Mouse (Mus musculus) E14TG2a.4 (cell line): ENCODE data around the gene Cpne5.
A peak's percentile ranks its signal among the peaks of the same experiment; 100 is the strongest.

Source experiments
- H3K27me3 ChIP-seq: 2 replicates; pipeline ENCODE4 v1.6.1; 2014; ENCODE audit warnings: low read length, control low read depth; ENCODE audit not compliant: insufficient read depth
- H3K36me3 ChIP-seq: 2 replicates; pipeline ENCODE4 v1.6.1; 2014; ENCODE audit warnings: low read length, control low read depth; ENCODE audit not compliant: insufficient read depth
- H3K4me1 ChIP-seq: replicated peaks from 2 replicates; pipeline ENCODE4 v1.6.1; 2014; ENCODE audit warnings: low read depth, low read length, control low read depth
- H3K4me3 ChIP-seq: replicated peaks from 2 replicates; pipeline ENCODE4 v1.5.1; 2014; ENCODE audit warnings: mild to moderate bottlenecking, low read length
- H3K9me3 ChIP-seq: 2 replicates; pipeline ENCODE4 v1.6.1; 2014; ENCODE audit warnings: low read length, control low read depth
- CTCF ChIP-seq: conservative IDR thresholded peaks from 2 replicates; pipeline ENCODE4 v1.5.1; 2014; ENCODE audit warnings: low read length
- NANOG ChIP-seq: IDR thresholded peaks from 2 replicates; pipeline ENCODE4 v1.6.1; 2014; ENCODE audit warnings: borderline replicate concordance, low read length, mixed read lengths
- POU5F1 ChIP-seq: IDR thresholded peaks from 2 replicates; pipeline ENCODE4 v1.6.1; 2014; ENCODE audit warnings: low read length, borderline replicate concordance

Cpne5 gene

GRCm38 (mm10) chr17:29236111-29236510 is 1.9 kb downstream of the Cpne5 start:
- Histone ChIP-seq H3K36me3 (no peaks in the 10 kb centered on the region), H3K4me1 (peaks cover 55% of the 10 kb centered on the region), H3K27me3 (peaks cover 85% of the 10 kb centered on the region), H3K4me3 (no peak overlapping the region), H3K9me3 (no peaks in the 10 kb centered on the region)
- TF ChIP-seq POU5F1: no peak
- no peak for TF ChIP-seq CTCF
- no peak for TF ChIP-seq NANOG

GRCm38 (mm10) chr17:29231109-29231508 is 6.9 kb downstream of the Cpne5 start:
- TF ChIP-seq NANOG (no peak), CTCF (no peak), POU5F1 (no peak)
- H3K27me3 ChIP-seq: peaks cover 37% of the 10 kb centered on the region
- no peaks in the 10 kb centered on the region for H3K9me3 ChIP-seq
- peaks cover 43% of the 10 kb centered on the region for H3K4me1 ChIP-seq
- no peaks in the 10 kb centered on the region for H3K36me3 ChIP-seq
- H3K4me3 ChIP-seq: 0 out of 2 replicates have a peak overlapping the region, but pooled peaks have one; percentile 4

GRCm38 (mm10) chr17:29220631-29221030 is 17.3 kb downstream of the Cpne5 start:
- H3K4me1 ChIP-seq: peaks cover 37% of the 10 kb centered on the region

GRCm38 (mm10) chr17:29218017-29218416 is 19.9 kb downstream of the Cpne5 start:
- Histone ChIP-seq H3K4me3 (no peak overlapping the region), H3K4me1 (peaks cover 62% of the 10 kb centered on the region), H3K27me3 (peaks cover 21% of the 10 kb centered on the region), H3K36me3 (no peaks in the 10 kb centered on the region), H3K9me3 (peaks cover 6% of the 10 kb centered on the region; the same call in 1 of the 2 replicates)
- TF ChIP-seq NANOG (no peak), CTCF (no peak), POU5F1 (no peak)

More at GRCm38 (mm10) chr17:29220631-29221030, 17.3 kb downstream of the Cpne5 start:
- Histone ChIP-seq H3K4me3 (peak overlapping the region; percentile 35; the same call in 1 of the 2 replicates), H3K27me3 (peaks cover 13% of the 10 kb centered on the region), H3K36me3 (no peaks in the 10 kb centered on the region), H3K9me3 (peaks cover 6% of the 10 kb centered on the region; the same call in 1 of the 2 replicates)
- TF ChIP-seq NANOG (no peak), POU5F1 (no peak), CTCF (no peak)

- Histone ChIP-seq H3K36me3 (no peaks in the 10 kb centered on the region), H3K4me3 (no peak overlapping the region), H3K9me3 (peaks cover 6% of the 10 kb centered on the region; the same call in 1 of the 2 replicates), H3K27me3 (peaks cover 21% of the 10 kb centered on the region), H3K4me1 (peaks cover 72% of the 10 kb centered on the region)
- TF ChIP-seq CTCF (no peak), NANOG (no peak), POU5F1 (no peak)
Observed at GRCm38 (mm10) chr17:29216078-29216477, 21.9 kb downstream of the Cpne5 start.

- peaks cover 74% of the 10 kb centered on the region for H3K4me1 ChIP-seq
- H3K36me3 ChIP-seq: no peaks in the 10 kb centered on the region
- H3K4me3 ChIP-seq: 0 out of 2 replicates have a peak overlapping the region, but pooled peaks have one; percentile 0
- TF ChIP-seq CTCF (no peak), NANOG (peak; percentile 9; the same call in 1 of the 2 replicates), POU5F1 (no peak)
- peaks cover 4% of the 10 kb centered on the region; the same call in 1 of the 2 replicates for H3K9me3 ChIP-seq
- peaks cover 21% of the 10 kb centered on the region for H3K27me3 ChIP-seq
Observed at GRCm38 (mm10) chr17:29214655-29215054, 23.3 kb downstream of the Cpne5 start.

- Histone ChIP-seq H3K27me3 (peaks cover 21% of the 10 kb centered on the region), H3K9me3 (no peaks in the 10 kb centered on the region), H3K36me3 (no peaks in the 10 kb centered on the region), H3K4me3 (peak overlapping the region; percentile 20; the same call in 1 of the 2 replicates), H3K4me1 (peaks cover 74% of the 10 kb centered on the region)
- TF ChIP-seq NANOG (no peak), CTCF (no peak), POU5F1 (no peak)
Observed at GRCm38 (mm10) chr17:29214193-29214456, 23.8 kb downstream of the Cpne5 start.

- Histone ChIP-seq H3K27me3 (peaks cover 21% of the 10 kb centered on the region), H3K9me3 (no peaks in the 10 kb centered on the region), H3K4me3 (peak overlapping the region; percentile 23), H3K36me3 (no peaks in the 10 kb centered on the region), H3K4me1 (peaks cover 72% of the 10 kb centered on the region)
- TF ChIP-seq NANOG: peak; percentile 74
- TF ChIP-seq CTCF: no peak
Observed at GRCm38 (mm10) chr17:29213381-29214192, 24.4 kb downstream of the Cpne5 start.
